Mouse (Mus musculus): Measurements from ENCODE around the gene Gm9958. TPM values are rescaled to one million over a fixed set of nuclear protein-coding genes. Genes with fewer than 3 reads are reported as not detected.

Gm9958 gene
- total RNA-seq, 1 experiment = 0.94 TPM

GRCm38 (mm10) chr5:90353552-90354317 lies 13.3 kb upstream of the Gm9958 start:
- in situ Hi-C loops (cut with MboI; ENCODE audit: low sequenced_read_pairs in 2 of 2, unreplicated experiment in 2 of 2) = no loop called here
- Histone ChIP-seq H3K9me3 (ENCODE audit: control insufficient read depth, insufficient read depth, low read depth, low read length) (no peaks in the 10 kb centered on the region), H3K4me3 (ENCODE audit: insufficient read depth in 1 of 2, low read depth in 1 of 2, low read length in 2 of 2, poor library complexity in 1 of 2, severe bottlenecking in 1 of 2) (no peak overlapping the region), H3K4me1 (ENCODE audit: control insufficient read depth in 2 of 2, insufficient read depth in 2 of 2, low read length in 2 of 2, poor library complexity in 1 of 2) (peaks cover 0 to 2% of the 10 kb centered on the region in 2 experiments; a peak in 1 of 4 replicates), H3K27ac (ENCODE audit: insufficient read depth, low read depth, low read length, poor library complexity, severe bottlenecking) (no peak overlapping the region), H3K9ac (ENCODE audit: insufficient read depth, low read depth, low read length, poor library complexity, severe bottlenecking) (no peak overlapping the region), H3K36me3 (ENCODE audit: control insufficient read depth, insufficient read depth, low read length, poor library complexity, severe bottlenecking) (peaks cover 1% of the 10 kb centered on the region)
- DNase-seq (ENCODE audit: low read depth, low spot score) = no peak
- TF ChIP-seq ZC3H11A (IDR thresholded peaks at IDR 0.05; ENCODE audit: borderline replicate concordance, low read depth, low read length) (no peak), ZNF384 (IDR thresholded peaks at IDR 0.05; ENCODE audit: low read depth, low read length) (no peak), MAFK (IDR thresholded peaks at IDR 0.05; ENCODE audit: insufficient read depth, low read depth, low read length) (no peak), CHD2 (IDR thresholded peaks at IDR 0.05; ENCODE audit: low read depth, low read length) (no peak)

GRCm38 (mm10) chr5:90355824-90356223 lies 11.2 kb upstream of the Gm9958 start:
- Histone ChIP-seq H3K36me3 (ENCODE audit: control insufficient read depth, insufficient read depth, low read length, poor library complexity, severe bottlenecking) (peaks cover 1% of the 10 kb centered on the region), H3K9me3 (ENCODE audit: control insufficient read depth, insufficient read depth, low read depth, low read length) (no peaks in the 10 kb centered on the region), H3K4me1 (ENCODE audit: control insufficient read depth in 2 of 2, insufficient read depth in 2 of 2, low read length in 2 of 2, poor library complexity in 1 of 2) (peaks cover 0 to 2% of the 10 kb centered on the region in 2 experiments; a peak in 1 of 4 replicates), H3K27ac (ENCODE audit: insufficient read depth, low read depth, low read length, poor library complexity, severe bottlenecking) (no peak overlapping the region), H3K9ac (ENCODE audit: insufficient read depth, low read depth, low read length, poor library complexity, severe bottlenecking) (no peak overlapping the region), H3K4me3 (ENCODE audit: insufficient read depth in 1 of 2, low read depth in 1 of 2, low read length in 2 of 2, poor library complexity in 1 of 2, severe bottlenecking in 1 of 2) (no peak overlapping the region)
- no peak for TF ChIP-seq HCFC1 (IDR thresholded peaks at IDR 0.05; ENCODE audit: borderline replicate concordance, insufficient read depth, low read length)
- TF ChIP-seq ZC3H11A (IDR thresholded peaks at IDR 0.05; ENCODE audit: borderline replicate concordance, low read depth, low read length) = no peak
- no peak for TF ChIP-seq ZNF384 (IDR thresholded peaks at IDR 0.05; ENCODE audit: low read depth, low read length)
- no peak for TF ChIP-seq MAFK (IDR thresholded peaks at IDR 0.05; ENCODE audit: insufficient read depth, low read depth, low read length)
- TF ChIP-seq CHD2 (IDR thresholded peaks at IDR 0.05; ENCODE audit: low read depth, low read length) = no peak
- in situ Hi-C loops (cut with MboI; ENCODE audit: low sequenced_read_pairs in 2 of 2, unreplicated experiment in 2 of 2) = no loop called here
- DNase-seq (ENCODE audit: low read depth, low spot score) = no peak

- no peak overlapping the region; the same call in 1 of the 2 replicates for H3K27ac ChIP-seq (ENCODE audit: insufficient read depth, low read depth, low read length, poor library complexity, severe bottlenecking)
- peaks cover 2% of the 10 kb centered on the region; the same call in 1 of the 2 replicates for H3K36me3 ChIP-seq (ENCODE audit: control insufficient read depth, insufficient read depth, low read length, poor library complexity, severe bottlenecking)
- no peaks in the 10 kb centered on the region for H3K9me3 ChIP-seq (ENCODE audit: control insufficient read depth, insufficient read depth, low read depth, low read length)
- in situ Hi-C loops (cut with MboI; ENCODE audit: low sequenced_read_pairs in 2 of 2, unreplicated experiment in 2 of 2) = loop anchor here in 1 of 2 experiments (10.0 kb wide), 1 partner anchor 140 kb away; the partner anchor contains the start of gene Cox18
- peak overlapping the region; percentile 97; the same call in 1 of the 2 replicates for H3K9ac ChIP-seq (ENCODE audit: insufficient read depth, low read depth, low read length, poor library complexity, severe bottlenecking)
- H3K4me1 ChIP-seq (ENCODE audit: control insufficient read depth in 2 of 2, insufficient read depth in 2 of 2, low read length in 2 of 2, poor library complexity in 1 of 2) = 0 out of 4 replicates have a peak, but pooled peaks cover 0 to 2% of the 10 kb centered on the region in 2 experiments
- no peak for DNase-seq (ENCODE audit: low read depth, low spot score)
- H3K4me3 ChIP-seq (ENCODE audit: insufficient read depth in 1 of 2, low read depth in 1 of 2, low read length in 2 of 2, poor library complexity in 1 of 2, severe bottlenecking in 1 of 2) = peak overlapping the region; percentile 95 to 100
- TF ChIP-seq HCFC1 (IDR thresholded peaks at IDR 0.05; ENCODE audit: borderline replicate concordance, insufficient read depth, low read length) = no peak
- no peak for TF ChIP-seq MAFK (IDR thresholded peaks at IDR 0.05; ENCODE audit: insufficient read depth, low read depth, low read length)
- TF ChIP-seq CHD2 (IDR thresholded peaks at IDR 0.05; ENCODE audit: low read depth, low read length) = no peak
- no peak for TF ChIP-seq ZNF384 (IDR thresholded peaks at IDR 0.05; ENCODE audit: low read depth, low read length)
- no peak for TF ChIP-seq ZC3H11A (IDR thresholded peaks at IDR 0.05; ENCODE audit: borderline replicate concordance, low read depth, low read length)
Observed at GRCm38 (mm10) chr5:90364526-90364925, 2.5 kb upstream of the Gm9958 start.

- Histone ChIP-seq H3K9ac (ENCODE audit: insufficient read depth, low read depth, low read length, poor library complexity, severe bottlenecking) (peak overlapping the region; percentile 97), H3K27ac (ENCODE audit: insufficient read depth, low read depth, low read length, poor library complexity, severe bottlenecking) (peak overlapping the region; percentile 91), H3K4me3 (ENCODE audit: insufficient read depth in 1 of 2, low read depth in 1 of 2, low read length in 2 of 2, poor library complexity in 1 of 2, severe bottlenecking in 1 of 2) (peak overlapping the region; percentile 95 to 100), H3K36me3 (ENCODE audit: control insufficient read depth, insufficient read depth, low read length, poor library complexity, severe bottlenecking) (peaks cover 2% of the 10 kb centered on the region; the same call in 1 of the 2 replicates), H3K9me3 (ENCODE audit: control insufficient read depth, insufficient read depth, low read depth, low read length) (no peaks in the 10 kb centered on the region), H3K4me1 (ENCODE audit: control insufficient read depth in 2 of 2, insufficient read depth in 2 of 2, low read length in 2 of 2, poor library complexity in 1 of 2) (0 out of 4 replicates have a peak, but pooled peaks cover 0 to 2% of the 10 kb centered on the region in 2 experiments)
- TF ChIP-seq ZNF384 (IDR thresholded peaks at IDR 0.05; ENCODE audit: low read depth, low read length) (no peak), MAFK (IDR thresholded peaks at IDR 0.05; ENCODE audit: insufficient read depth, low read depth, low read length) (no peak), CHD2 (IDR thresholded peaks at IDR 0.05; ENCODE audit: low read depth, low read length) (no peak), ZC3H11A (IDR thresholded peaks at IDR 0.05; ENCODE audit: borderline replicate concordance, low read depth, low read length) (no peak), HCFC1 (IDR thresholded peaks at IDR 0.05; ENCODE audit: borderline replicate concordance, insufficient read depth, low read length) (no peak)
- peak; percentile 52 for DNase-seq (ENCODE audit: low read depth, low spot score)
- in situ Hi-C loops (cut with MboI; ENCODE audit: low sequenced_read_pairs in 2 of 2, unreplicated experiment in 2 of 2) = loop anchor here in 1 of 2 experiments (10.0 kb wide), 1 partner anchor 141 kb away; the partner anchor contains the start of gene Cox18
Observed at GRCm38 (mm10) chr5:90365141-90365951, 1.7 kb upstream of the Gm9958 start.

All from ES-E14 (cell line).